Mouse (Mus musculus): Measurements from ENCODE around the gene Polr2e. TPM values are rescaled to one million over a fixed set of nuclear protein-coding genes. Genes with fewer than 3 reads are reported as not detected.

Gene Polr2e
- polyA plus RNA-seq, 1 experiment, result 216 TPM

DNA sequence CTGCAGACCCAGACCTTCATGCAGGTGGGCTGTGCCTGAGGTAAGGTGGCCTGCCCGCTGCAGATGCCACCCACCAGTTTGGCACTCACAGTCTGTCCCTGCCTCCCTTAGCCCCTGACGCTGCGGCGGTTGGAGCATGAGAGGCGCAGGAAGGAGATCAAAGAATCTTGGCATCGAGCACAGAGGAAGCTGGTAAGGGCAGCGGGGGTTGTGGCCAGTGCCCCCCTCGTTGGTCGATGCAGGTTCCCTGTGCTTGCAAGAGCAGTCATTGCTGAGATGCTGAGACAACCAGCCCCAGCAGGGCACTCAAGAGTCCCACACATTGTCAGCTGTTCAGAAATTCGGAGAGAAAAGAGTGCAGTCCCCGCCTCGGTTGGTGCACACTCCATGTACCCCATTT is 17.4 kb downstream of the Polr2e start:
- TF ChIP-seq POLR2A (IDR thresholded peaks at IDR 0.05; ENCODE audit: borderline replicate concordance, extremely low read depth, insufficient read depth, insufficient read length, poor library complexity, severe bottlenecking) (no peak), CTCF (IDR thresholded peaks at IDR 0.05; ENCODE audit: borderline replicate concordance, extremely low read depth, insufficient read depth, insufficient read length) (no peak)
- no peak for DNase-seq (ENCODE audit: low read depth)

DNA sequence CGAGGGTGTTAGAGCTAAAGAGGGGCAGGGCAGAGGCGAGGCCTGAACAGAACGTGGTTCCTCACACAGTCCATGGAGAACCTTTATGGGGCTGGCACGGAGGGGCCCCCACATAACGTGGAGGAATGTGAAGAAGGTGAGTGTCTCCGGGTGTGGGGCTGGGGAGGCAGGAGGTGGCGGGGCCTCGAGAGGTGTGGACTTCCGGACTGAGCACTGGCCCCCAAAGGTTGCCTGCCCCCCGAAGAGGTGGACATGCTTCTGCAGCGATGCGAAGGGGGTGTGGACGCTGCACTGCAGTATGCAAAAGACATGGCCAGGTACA is 18.3 kb downstream of the Polr2e start:
- DNase-seq (ENCODE audit: low read depth), result no peak
- TF ChIP-seq POLR2A (IDR thresholded peaks at IDR 0.05; ENCODE audit: borderline replicate concordance, extremely low read depth, insufficient read depth, insufficient read length, poor library complexity, severe bottlenecking) (no peak), CTCF (IDR thresholded peaks at IDR 0.05; ENCODE audit: borderline replicate concordance, extremely low read depth, insufficient read depth, insufficient read length) (no peak)

DNA sequence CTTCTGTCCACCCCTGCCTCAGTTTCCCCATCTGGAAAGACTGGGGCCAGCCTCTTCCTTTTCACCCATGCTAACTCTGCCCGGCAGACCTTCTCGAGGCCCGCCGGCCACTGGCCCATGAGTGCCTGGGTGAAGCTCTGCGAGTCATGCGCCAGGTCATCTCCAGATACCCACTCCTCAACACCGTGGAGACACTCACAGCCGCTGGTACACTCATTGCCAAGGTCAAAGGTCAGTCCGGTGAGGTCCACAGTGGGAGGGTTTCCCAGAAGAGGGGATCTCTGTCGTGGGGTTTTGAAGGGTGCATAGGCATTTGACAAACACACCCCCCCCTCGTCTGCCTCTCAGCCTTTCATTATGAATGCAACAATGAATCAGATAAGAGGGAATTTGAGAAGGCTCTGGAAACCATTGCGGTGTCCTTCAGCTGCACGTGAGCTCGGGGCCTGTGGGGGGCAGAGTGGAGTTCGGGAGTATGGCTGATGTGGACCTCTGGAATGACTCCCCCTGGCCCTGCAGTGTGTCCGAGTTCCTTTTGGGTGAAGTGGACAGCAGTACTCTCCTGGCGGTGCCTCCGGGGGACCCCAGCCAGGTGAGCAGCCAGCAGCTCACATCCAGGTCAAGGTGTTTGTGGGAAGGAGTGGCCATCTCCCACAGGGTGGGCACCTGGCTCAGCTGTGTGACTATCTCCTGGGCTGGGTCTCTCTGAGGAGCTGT is 18.8 kb downstream of the Polr2e start:
- DNase-seq (ENCODE audit: low read depth), result no peak
- TF ChIP-seq CTCF (IDR thresholded peaks at IDR 0.05; ENCODE audit: borderline replicate concordance, extremely low read depth, insufficient read depth, insufficient read length) (no peak), POLR2A (IDR thresholded peaks at IDR 0.05; ENCODE audit: borderline replicate concordance, extremely low read depth, insufficient read depth, insufficient read length, poor library complexity, severe bottlenecking) (no peak)

DNA sequence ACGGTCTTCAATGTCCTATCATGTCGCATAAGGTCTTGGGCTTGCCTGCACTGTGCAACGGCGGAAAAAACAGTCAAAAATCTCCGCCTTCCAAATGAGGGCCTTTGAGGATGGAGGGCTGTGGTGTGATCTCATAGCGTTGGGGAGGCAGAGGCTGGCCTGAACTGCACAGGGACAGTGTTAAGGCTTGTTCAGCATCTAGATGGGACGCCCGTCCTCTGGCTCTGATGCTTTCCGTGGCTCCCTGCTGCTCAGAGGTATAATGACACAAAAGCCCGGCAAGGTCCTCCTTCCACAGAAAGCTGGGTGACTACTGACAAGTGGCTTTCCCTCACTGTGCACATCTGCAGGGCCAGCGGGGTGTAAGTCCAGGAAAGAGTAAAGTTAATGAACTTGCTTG is 19.4 kb downstream of the Polr2e start:
- TF ChIP-seq CTCF (IDR thresholded peaks at IDR 0.05; ENCODE audit: borderline replicate concordance, extremely low read depth, insufficient read depth, insufficient read length) (no peak), POLR2A (IDR thresholded peaks at IDR 0.05; ENCODE audit: borderline replicate concordance, extremely low read depth, insufficient read depth, insufficient read length, poor library complexity, severe bottlenecking) (no peak)
- no peak for DNase-seq (ENCODE audit: low read depth)

GRCm38 (mm10) chr10:80019471-80020131 is 20.0 kb downstream of the Polr2e start:
- TF ChIP-seq POLR2A (IDR thresholded peaks at IDR 0.05; ENCODE audit: borderline replicate concordance, extremely low read depth, insufficient read depth, insufficient read length, poor library complexity, severe bottlenecking) (no peak), CTCF (IDR thresholded peaks at IDR 0.05; ENCODE audit: borderline replicate concordance, extremely low read depth, insufficient read depth, insufficient read length) (0 out of 2 replicates have a peak, but pooled peaks have one; percentile 7)
- no peak for DNase-seq (ENCODE audit: low read depth)

- TF ChIP-seq POLR2A (IDR thresholded peaks at IDR 0.05; ENCODE audit: borderline replicate concordance, extremely low read depth, insufficient read depth, insufficient read length, poor library complexity, severe bottlenecking) (no peak), CTCF (IDR thresholded peaks at IDR 0.05; ENCODE audit: borderline replicate concordance, extremely low read depth, insufficient read depth, insufficient read length) (no peak)
These were observed 20.8 kb downstream of the Polr2e start for GRCm38 (mm10) chr10:80018739-80019297.

DNA sequence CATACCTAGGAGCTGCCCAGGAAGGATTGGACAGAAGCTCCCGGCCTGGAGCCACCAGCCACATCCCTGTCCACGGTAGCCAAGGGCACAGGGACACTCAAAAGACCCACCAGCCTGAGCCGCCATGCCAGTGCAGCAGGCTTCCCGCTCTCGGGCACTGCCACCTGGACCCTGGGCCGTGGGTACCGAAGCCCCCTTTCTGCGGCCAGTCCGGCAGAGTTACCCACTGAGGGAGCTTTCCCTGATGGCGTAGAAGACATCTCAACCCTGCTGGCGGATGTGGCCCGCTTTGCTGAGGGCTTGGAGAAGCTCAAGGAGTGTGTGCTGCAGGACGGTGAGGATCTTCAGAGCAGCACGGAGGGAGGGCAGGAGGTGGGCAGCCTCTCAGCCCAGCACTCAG is 21.8 kb downstream of the Polr2e start:
- DNase-seq (ENCODE audit: low read depth), result no peak
- TF ChIP-seq CTCF (IDR thresholded peaks at IDR 0.05; ENCODE audit: borderline replicate concordance, extremely low read depth, insufficient read depth, insufficient read length) (no peak), POLR2A (IDR thresholded peaks at IDR 0.05; ENCODE audit: borderline replicate concordance, extremely low read depth, insufficient read depth, insufficient read length, poor library complexity, severe bottlenecking) (no peak)

More at GRCm38 (mm10) chr10:80018739-80019297, 20.8 kb downstream of the Polr2e start:
- DNase-seq (ENCODE audit: low read depth), result no peak

DNA sequence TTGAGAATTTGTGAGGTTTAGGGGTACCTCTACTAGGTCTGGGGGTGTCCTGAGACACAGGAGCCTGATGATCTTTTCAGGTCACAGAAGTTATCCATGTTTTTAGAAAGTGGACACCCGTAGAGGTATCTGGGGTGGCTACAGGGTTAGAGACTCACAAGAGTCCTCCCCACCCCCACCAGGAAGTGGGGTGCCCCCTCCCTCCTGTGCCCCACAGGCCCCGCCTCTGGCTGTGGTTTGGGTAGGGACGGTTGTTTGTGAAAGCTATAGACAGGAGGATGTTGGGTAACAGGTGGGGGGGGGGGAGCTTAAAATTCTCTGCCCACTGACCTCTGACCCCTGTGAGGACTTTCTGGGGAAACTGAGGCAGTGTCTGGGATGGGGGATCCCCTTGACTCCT is 22.2 kb downstream of the Polr2e start:
- DNase-seq (ENCODE audit: low read depth), result no peak
- TF ChIP-seq CTCF (IDR thresholded peaks at IDR 0.05; ENCODE audit: borderline replicate concordance, extremely low read depth, insufficient read depth, insufficient read length) (no peak), POLR2A (IDR thresholded peaks at IDR 0.05; ENCODE audit: borderline replicate concordance, extremely low read depth, insufficient read depth, insufficient read length, poor library complexity, severe bottlenecking) (no peak)

GRCm38 (mm10) chr10:80016931-80017330 is 22.7 kb downstream of the Polr2e start:
- TF ChIP-seq POLR2A (IDR thresholded peaks at IDR 0.05; ENCODE audit: borderline replicate concordance, extremely low read depth, insufficient read depth, insufficient read length, poor library complexity, severe bottlenecking), result no peak
- no peak for TF ChIP-seq CTCF (IDR thresholded peaks at IDR 0.05; ENCODE audit: borderline replicate concordance, extremely low read depth, insufficient read depth, insufficient read length)
- DNase-seq (ENCODE audit: low read depth), result no peak

DNA sequence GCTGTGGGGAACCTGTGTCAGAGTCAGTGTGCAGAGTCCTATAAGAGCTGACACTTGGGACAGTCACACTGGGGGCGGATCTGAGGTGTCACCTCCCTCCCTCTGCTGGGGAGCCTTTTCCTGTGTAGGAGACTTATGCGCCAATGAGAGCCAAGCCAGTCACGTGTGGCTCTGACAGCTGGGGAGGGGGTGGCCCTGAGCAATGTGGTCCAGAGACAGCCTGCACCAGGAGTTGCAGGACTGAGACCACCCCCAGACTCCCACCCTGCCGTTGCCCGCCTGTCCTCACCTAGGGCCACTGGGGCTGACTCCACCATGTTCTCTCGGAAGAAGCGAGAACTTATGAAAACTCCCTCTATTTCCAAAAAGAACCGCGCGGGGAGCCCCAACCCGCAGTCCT is 23.1 kb downstream of the Polr2e start, which contains the start of gene Arhgap45:
Gene Arhgap45, plus strand, starts transcription at position 143 of the 400 bp plus-strand sequence.
- no peak for DNase-seq (ENCODE audit: low read depth)
- TF ChIP-seq POLR2A (IDR thresholded peaks at IDR 0.05; ENCODE audit: borderline replicate concordance, extremely low read depth, insufficient read depth, insufficient read length, poor library complexity, severe bottlenecking), result no peak
- TF ChIP-seq CTCF (IDR thresholded peaks at IDR 0.05; ENCODE audit: borderline replicate concordance, extremely low read depth, insufficient read depth, insufficient read length), result no peak

DNA sequence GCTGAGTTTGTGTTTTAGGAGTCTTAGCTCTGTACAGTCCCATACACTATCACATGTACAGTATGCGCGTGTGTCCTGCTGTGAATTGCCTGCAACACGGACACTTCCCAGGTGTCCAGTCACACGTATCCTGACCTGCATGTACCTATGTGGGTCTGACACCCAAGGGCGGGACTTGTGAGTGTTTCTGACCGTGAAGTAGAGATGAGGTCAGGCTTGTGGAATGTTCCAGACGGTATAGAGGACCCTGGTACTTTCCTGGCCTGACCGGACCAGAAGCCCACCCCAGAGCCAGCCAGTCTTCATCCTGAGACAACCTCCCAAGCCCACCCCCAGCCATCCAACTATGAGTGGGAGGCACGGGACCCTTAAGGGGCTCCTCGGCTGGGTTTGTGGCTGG is 24.0 kb downstream of the Polr2e start:
- no peak for DNase-seq (ENCODE audit: low read depth)
- TF ChIP-seq POLR2A (IDR thresholded peaks at IDR 0.05; ENCODE audit: borderline replicate concordance, extremely low read depth, insufficient read depth, insufficient read length, poor library complexity, severe bottlenecking) (no peak), CTCF (IDR thresholded peaks at IDR 0.05; ENCODE audit: borderline replicate concordance, extremely low read depth, insufficient read depth, insufficient read length) (no peak)
